Mouse (Mus musculus) T-cell, adult 66 days (primary cell): ENCODE data around the gene Dph3. TPM values are rescaled to one million over a fixed set of nuclear protein-coding genes. Genes with fewer than 3 reads are reported as not detected.

Experiments
- total RNA-seq, 2 experiments: library from RNA; stranded (reverse); gene quantifications; 3 replicates in 1 of 2; 4 replicates in 1 of 2; pipeline ENCODE4 v1.2.4; 2023

The Dph3 gene
- total RNA-seq = 10 to 100 TPM; 49.8 to 58.9 TPM

DNA sequence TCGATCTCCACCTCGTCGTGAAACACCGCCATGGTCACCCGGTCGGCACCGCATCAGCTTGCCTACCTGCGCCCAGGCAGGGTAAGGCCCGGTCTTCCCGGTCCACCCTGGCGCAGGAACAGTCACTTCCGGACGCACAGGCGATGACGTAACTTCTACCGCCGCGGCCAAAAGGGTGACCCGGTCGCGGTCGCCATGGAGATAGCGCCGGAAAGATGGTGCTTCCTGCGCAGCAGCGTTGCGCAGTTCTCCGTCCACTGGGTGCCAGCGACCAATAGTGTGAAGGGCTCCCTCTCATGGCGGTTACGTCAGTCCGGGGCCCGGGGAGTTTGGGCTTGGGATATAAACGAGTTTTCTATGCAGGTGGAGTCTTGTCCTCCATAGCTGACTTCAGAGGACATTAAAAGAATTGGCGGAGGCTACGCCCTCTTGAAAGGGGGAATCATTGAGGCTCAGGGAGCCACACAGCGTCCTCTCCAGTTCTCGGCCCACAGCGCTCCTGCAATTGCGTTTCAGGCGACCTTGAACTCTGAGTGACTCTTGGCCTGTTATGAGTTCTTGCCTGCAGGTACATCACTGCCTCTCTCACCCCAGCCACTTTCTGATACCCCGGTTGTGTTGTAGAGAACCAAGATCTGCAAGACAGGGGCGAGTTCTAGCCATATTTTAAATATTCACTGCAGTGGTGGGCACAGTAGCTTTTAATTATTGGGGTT lies at the start of gene Dph3:
TSS of gene Dph3 (minus strand) at position 244 of the 716 bp plus-strand sequence.

GRCm38 (mm10) chr14:32084761-32085485 lies 606 bp downstream of the Dph3 start, which contains the start of gene Oxnad1:
Gene Oxnad1, plus strand, starts transcription at chr14:32085374.

Other genes starting within 250 kb of the Dph3 start
- not detected for gene Galnt15, start 56.7 kb downstream of the Dph3 start, total RNA-seq
- gene Oxnad1, start 355 bp downstream of the Dph3 start, total RNA-seq = 10 to 100 TPM; 15.8 to 20.9 TPM
- not detected for gene Msmb, start 56.3 kb upstream of the Dph3 start, total RNA-seq
- 10 to 100 TPM; 74.3 to 83.8 TPM for gene Ncoa4, start 74.1 kb upstream of the Dph3 start, total RNA-seq
- gene Timm23, start 116.2 kb upstream of the Dph3 start, total RNA-seq = 100 to 1,000 TPM in 1 of 2 experiments, 10 to 100 TPM in 1; 89.8 to 120 TPM
- 10 to 100 TPM; 60.2 to 65.1 TPM for gene Parg, start 116.2 kb upstream of the Dph3 start, total RNA-seq
- under 1 TPM in 1 of 2 experiments, not detected in 1; 0.15 TPM for gene Ogdhl, start 236.3 kb upstream of the Dph3 start, total RNA-seq